Mouse (Mus musculus) gonadal fat pad, adult 2 months (tissue): Measurements from ENCODE around the gene Mon1b. TPM values are rescaled to one million over a fixed set of nuclear protein-coding genes. Genes with fewer than 3 reads are reported as not detected.

Experiments
- DNase-seq: peaks from one replicate; pipeline ENCODE4 v3.0.0-alpha.2; 2012; ENCODE audit warnings: low read depth
- polyA plus RNA-seq: library from polyadenylated mRNA; depleted of rRNA; stranded (reverse); fragments of >200 nt; gene quantifications from 2 replicates; pipeline ENCODE4 v1.2.3, GENCODE M21; 2012; rRNA removed

The Mon1b gene
- polyA plus RNA-seq, 1 experiment, result 4.7 TPM

DNA sequence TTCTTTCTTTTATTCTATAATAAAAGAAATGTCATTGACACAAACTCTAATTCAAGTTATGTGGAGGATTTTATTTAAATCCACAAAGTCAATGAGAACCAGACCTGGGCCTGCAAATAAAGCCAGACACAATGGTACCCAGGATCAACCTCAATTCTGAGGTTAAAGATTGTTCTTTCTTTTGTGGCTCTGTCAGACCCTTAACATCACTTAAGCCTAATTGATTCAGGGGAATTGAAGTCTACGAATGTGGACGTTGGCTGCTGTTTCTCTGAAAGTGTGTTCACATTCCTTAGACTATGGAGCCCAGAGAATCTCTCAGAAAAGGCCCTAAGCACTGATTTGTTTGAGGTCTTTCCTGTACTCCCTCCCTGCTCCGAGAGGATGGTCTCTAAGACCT lies 37.9 kb downstream of the Mon1b start:
- DNase-seq, result no peak

DNA sequence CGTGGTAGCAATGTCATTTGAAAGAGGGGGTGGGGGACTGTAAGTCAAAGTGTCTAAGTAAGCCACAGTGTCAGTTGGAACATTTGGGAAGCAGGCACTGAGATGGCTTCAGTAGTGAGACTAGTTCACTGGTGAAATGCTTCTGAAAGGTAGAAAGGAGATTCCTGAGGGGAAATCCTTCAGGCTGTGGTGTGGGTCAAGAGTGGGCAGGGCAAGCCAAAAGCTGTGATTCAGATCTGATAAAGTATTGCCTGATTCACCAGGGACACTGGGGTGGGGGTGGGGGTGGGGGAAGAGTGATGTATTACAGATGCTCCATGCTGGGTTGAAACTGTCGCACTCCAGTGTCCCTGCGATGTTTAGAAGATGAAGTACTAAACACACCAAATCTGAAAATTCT lies 39.2 kb downstream of the Mon1b start:
- no peak for DNase-seq

DNA sequence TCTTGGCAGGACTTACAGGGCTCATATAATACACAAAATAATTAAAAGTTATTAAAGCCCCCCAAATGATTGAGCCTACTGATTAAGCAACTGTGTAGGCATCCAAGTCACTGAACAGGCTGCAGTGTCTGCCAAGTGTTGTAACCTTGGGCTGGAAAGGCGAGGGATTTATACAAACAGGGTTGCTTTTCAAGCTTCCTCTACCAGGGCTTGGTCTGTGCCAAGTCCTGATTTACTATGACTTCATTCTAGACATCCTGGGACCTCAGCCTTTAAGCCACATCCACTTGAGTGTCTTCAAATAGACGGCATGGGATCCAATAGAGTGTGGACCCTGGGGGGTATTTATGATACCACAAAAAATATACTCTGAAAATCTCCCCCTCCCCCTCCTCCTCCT lies 39.9 kb downstream of the Mon1b start:
- no peak for DNase-seq

DNA sequence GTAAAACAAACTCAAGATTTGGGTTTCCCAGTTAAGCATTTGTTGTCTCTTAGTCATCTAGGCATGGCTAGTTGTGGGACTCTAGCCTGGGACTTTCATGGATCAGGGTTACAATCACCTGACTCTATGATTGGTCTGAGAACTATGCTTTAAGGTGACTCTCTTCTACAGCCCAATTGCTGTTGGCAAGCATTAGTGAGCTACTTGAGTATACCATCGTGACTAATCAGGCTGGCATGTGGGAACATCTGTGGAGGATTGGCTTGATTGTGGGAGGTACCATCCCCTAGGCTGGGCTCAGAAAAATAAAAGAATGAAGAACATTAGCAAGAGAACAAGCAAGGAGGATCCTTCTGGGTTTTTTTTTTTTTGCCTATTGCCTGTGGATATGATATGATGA lies 41.4 kb downstream of the Mon1b start:
- DNase-seq, result no peak

DNA sequence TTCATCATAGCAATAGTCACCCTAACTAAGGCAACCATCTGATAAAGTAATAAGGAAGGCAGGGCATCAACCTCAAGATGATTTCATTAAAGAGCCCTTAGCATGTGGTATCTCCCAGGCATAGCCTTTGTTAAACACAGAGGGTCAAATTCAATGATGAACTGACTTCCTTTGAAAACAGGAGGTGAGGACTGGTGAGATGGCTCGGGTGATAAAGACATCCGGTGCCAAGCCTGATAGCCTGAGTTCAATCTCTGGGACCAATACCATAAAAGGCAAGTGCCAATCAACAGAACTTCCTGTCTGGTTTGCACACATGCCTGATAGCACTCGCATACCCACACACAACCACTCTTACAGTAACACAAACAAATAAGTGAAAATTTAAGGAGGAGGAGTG lies 44.0 kb downstream of the Mon1b start:
- no peak for DNase-seq

DNA sequence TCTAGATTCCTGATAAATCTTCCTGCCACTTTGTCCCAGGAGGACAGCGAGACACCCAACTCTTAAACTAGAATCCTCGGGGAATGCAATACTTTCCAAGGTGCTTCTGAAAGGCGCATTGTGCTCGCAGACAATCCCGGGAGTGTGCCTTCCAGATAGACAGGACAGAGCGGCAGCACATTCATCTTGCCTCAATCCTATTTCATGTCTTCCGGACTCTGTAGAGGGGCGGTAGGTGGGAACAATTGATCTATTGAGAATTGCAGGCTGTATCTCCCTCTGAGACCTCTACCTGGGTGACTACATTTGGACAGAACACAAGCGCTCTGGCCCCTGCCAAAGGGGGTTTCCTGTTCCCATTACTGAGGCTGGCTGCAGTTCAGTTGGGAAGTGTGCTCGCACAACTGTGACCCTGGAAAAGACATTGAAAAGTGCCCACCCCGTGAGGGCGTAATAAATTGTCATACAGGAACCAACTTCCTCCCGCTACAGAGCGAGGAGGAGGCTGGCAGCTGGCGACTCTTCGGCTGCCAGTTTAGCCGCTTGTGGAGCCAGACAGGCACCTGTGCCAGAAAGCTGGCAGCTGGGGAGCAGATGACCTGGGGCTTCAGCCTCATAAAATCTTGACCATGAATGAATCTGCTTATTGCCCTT lies 52.6 kb downstream of the Mon1b start:
- DNase-seq, result no peak

DNA sequence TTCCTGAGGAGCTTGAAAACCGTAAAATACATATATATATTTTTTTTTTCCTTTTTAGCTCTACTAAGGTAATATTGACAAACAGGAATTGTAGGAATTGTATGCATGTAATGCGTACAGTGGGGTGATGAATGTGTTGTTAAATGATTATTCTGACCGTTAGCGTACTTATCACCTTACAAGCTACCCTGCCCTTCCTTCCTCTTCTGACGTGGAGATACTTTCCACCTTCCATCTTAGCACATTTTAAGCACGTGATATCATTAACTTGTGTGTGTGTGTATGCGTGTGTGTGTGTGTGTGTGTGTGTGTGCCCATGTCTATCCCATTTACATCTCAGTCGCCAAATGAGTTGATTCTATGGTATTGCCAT lies 53.1 kb downstream of the Mon1b start:
- DNase-seq, result no peak

DNA sequence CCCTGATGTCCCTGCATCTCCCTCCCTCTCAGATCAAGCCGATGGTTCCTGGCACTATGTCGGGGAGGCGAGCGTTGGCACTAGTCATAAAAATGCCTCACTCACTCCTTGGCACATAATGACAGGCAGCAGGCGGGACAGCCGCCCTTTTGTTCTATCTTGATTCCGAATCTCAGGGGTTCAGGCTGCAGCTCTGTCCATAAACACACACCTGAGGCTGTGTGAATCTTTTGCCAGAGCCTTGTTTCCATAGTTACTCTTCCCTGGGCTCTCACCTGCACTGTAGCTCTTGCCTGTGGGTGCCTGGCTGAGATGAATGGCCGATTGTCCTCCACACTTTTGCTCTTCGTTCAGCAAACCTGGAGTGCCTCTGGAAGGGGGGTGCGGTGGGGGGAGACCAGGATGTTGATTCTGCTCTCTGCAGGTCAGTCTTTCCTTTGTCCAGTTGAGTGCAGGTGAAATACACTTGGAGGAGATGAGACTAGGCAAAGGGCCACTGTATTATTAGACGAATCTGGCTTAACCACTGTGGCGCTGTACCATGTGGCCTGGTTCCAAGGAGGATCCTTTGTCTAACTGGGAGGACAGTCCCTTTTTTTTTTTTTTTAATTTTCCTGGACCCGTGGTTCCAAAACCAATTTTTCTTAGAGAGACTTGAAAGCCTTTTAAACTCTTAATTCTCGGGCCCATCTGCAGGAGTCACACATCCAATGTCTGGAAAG lies 56.4 kb downstream of the Mon1b start:
- DNase-seq, result no peak

Other genes with a start within 250 kb of the Mon1b start
- gene Syce1l, start 7.6 kb downstream of the Mon1b start, polyA plus RNA-seq, result not detected in 2 replicates
- gene Adamts18, start 213.2 kb downstream of the Mon1b start, polyA plus RNA-seq, result 0.37 and 0.43 TPM in 2 replicates